Mouse (Mus musculus) ES-Bruce4 (cell line): Measurements from ENCODE around the gene Cyfip1.

Experiments used
- CTCF ChIP-seq: IDR thresholded peaks from one replicate; pipeline ENCODE4 v1.8.1; 2011; ENCODE audit warnings: low read depth, low read length
- POLR2A ChIP-seq: IDR thresholded peaks from one replicate; pipeline ENCODE4 v1.8.1; 2011; ENCODE audit warnings: low read length; ENCODE audit not compliant: insufficient read depth

DNA sequence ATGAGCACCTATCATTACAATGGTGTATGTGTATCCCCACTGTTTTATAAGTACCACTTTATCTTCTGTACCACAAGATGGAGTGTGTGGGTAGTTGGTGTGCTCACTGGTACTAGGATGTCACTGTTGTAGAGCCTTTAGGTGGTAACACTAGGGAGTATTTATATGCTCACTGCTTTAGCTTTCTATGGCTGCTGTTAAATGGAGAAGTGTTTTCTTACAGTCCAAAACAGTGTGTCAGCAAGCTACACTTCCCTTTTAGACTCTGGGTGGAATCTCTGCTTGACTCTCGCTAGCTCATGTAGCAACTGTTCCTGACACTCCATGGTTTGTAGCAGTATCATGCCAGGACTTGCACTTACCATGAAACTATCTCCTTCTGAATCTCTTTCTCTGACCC is 68.0 kb downstream of the Cyfip1 start:
- no peak for TF ChIP-seq CTCF
- no peak for TF ChIP-seq POLR2A
